Mouse (Mus musculus) heart, adult 2 months (tissue): Measurements from ENCODE around the gene Madd.

Experiments used
- CTCF ChIP-seq: fragments of 200-600 bp; IDR thresholded peaks from 2 replicates; pipeline ENCODE4 v1.8.1; 2022; ENCODE audit warnings: antibody characterized with exemption, mild to moderate bottlenecking, moderate library complexity
- EP300 ChIP-seq: fragments of 200-500 bp; IDR thresholded peaks from 2 replicates; pipeline ENCODE4 v1.6.1; 2011; ENCODE audit warnings: low read depth, low read length, control low read depth; ENCODE audit not compliant: insufficient read depth
- POLR2A ChIP-seq: fragments of 200-500 bp; IDR thresholded peaks from 2 replicates; pipeline ENCODE4 v1.6.1; 2011; ENCODE audit warnings: mild to moderate bottlenecking, low read depth, low read length, control low read depth; ENCODE audit not compliant: insufficient read depth

DNA sequence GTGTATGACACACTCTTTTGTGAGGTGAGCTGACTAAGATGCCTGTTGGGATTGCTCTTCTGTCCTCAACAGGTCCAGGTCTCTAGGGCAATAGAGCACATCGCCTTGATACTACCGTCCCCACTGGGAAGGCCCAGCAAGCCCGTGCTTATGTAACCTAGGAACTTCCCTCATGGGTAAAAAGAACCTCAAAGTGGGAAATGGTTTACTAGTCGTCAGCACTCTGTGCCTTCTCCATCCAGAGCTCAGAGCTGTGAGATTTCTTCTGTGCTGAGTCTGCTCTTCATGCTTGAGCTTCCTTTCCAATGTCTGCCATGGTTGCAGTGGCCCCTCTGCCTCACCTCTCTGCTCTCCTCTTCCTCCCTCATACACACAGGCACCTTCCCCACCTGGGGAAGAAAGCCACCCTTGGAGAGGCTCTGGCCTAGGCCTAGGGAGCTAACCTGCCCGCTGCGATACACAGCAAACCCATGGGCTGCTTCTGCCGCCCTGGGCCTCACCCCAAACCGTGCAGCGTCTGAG is 22.7 kb upstream of the Madd start:
- TF ChIP-seq CTCF: no peak
- TF ChIP-seq POLR2A: no peak
- TF ChIP-seq EP300: no peak
